Mouse (Mus musculus) thymus, adult 2 months (tissue): ENCODE measurements around the gene Themis3.

ENCODE experiments used
- CTCF ChIP-seq: fragments of 200-500 bp; IDR thresholded peaks from 2 replicates; pipeline ENCODE4 v1.5.1; 2012; ENCODE audit warnings: mild to moderate bottlenecking, control low read depth, low read length, moderate library complexity, borderline replicate concordance; ENCODE audit not compliant: control insufficient read depth, poor library complexity, insufficient read depth; ENCODE audit errors: extremely low read depth
- POLR2A ChIP-seq: fragments of 200-500 bp; IDR thresholded peaks from 2 replicates; pipeline ENCODE4 v1.6.1; 2012; ENCODE audit warnings: mild to moderate bottlenecking, low read length, control low read depth, moderate library complexity; ENCODE audit not compliant: control insufficient read depth, poor library complexity, insufficient read depth; ENCODE audit errors: extremely low read depth

DNA sequence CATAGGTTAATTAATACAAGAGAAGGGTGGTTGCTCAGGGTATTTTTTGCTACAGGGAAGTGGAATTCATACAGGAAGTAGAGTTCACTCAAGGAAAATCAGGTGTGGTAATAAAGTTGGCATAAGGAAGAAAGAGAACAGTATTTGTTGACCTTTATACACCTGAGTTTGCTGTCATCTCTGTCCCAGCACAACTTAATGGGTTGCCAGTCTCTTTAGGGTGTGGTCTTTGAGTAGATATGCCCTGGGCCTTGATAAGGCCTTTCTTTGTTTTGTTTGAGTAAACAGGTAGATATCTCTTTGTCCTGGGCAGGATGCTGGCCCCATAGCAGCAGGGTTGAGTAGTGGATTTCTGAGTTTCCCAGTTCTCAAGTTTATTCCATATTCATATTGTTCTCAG, 15.6 kb upstream of the Themis3 start:
- TF ChIP-seq POLR2A (no peak), CTCF (no peak)
